Mouse (Mus musculus): ENCODE measurements around the gene Rac2. TPM values are rescaled to one million over a fixed set of nuclear protein-coding genes. Genes with fewer than 3 reads are reported as not detected.

The Rac2 gene
- polyA plus RNA-seq, 1 experiment from 2014 or later, result 6.7 TPM

DNA sequence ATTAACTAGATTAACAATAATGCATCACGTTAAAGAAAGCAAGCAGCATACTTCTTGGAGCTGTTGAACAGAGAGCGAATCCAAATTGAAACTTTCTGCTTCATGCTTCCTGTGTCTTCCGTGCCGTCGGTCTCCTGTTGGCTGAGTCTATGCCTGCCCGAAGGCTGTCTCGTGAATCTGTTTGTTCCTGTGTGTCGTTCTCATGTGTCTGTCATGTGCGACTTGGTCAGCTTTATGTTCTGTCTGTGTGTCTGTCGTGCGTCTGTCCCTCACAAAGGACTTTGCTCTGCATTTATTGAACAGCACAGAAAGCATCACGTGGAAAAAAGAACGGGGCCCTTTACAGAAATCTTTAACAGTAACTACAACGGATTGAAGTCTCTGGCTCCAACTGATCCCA lies 59.6 kb downstream of the Rac2 start:
- Histone ChIP-seq H3K4me3 (replicated peaks) (no peak overlapping the region), H3K4me2 (no peak overlapping the region), H3K27me3 (replicated peaks) (no peaks in the 10 kb centered on the region), H3K4me1 (peaks cover 11% of the 10 kb centered on the region), H3K9me3 (replicated peaks) (no peaks in the 10 kb centered on the region), H3K36me3 (no peaks in the 10 kb centered on the region), H3K9ac (replicated peaks) (no peak overlapping the region), H3K27ac (replicated peaks) (no peak overlapping the region)
- WGBS, result 89% methylated on average over 14 of the region's 14 CpGs
- no peak for ATAC-seq (ENCODE audit: low FRiP score)

DNA sequence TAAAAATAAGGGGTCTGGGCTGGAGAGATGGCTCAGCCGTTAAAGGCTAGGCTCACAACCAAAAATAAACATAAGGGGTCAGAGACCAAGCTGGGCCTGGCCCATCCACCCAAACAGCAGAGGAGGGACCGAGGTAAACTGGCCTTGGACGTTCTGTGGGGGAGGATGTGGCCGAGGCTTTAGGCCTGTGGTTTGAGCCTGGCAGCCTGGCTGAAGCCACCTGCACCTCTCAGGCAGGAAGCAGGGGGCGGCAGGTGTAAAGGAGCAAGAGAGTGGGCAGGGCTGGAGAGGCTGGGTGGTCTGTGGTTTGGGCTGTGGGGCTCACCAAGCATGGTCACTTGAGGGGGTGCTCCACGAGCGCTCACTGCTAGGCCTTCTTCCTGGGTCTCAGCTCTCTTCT lies 60.6 kb downstream of the Rac2 start:
- no peak overlapping the region for H3K9ac ChIP-seq (replicated peaks)
- no peaks in the 10 kb centered on the region for H3K36me3 ChIP-seq
- H3K27ac ChIP-seq (replicated peaks), result no peak overlapping the region
- H3K27me3 ChIP-seq (replicated peaks), result no peaks in the 10 kb centered on the region
- 90% methylated on average over 7 of the region's 7 CpGs for WGBS
- no peak overlapping the region for H3K4me2 ChIP-seq
- H3K4me1 ChIP-seq, result peaks cover 11% of the 10 kb centered on the region
- ATAC-seq (ENCODE audit: low FRiP score), result no peak
- no peaks in the 10 kb centered on the region for H3K9me3 ChIP-seq (replicated peaks)
- no peak overlapping the region for H3K4me3 ChIP-seq (replicated peaks)

DNA sequence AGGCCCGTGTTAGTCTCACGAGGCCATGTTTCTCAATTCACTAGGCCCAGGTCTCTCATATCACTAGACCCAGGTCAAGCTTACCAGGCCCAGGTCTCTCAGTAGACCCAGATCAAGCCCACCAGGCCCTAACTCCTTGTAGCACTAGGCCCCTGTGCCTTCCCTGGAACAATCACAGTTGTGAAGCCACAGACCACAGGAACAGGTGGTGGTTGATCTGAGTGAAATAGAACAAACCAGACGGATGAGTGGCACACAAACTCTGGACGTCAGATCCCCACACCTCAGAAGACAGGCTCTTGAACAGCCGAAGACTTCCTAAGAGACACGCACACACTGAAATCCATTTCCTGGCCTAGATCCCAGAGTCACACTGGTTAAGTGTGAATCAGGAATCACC lies 61.8 kb downstream of the Rac2 start:
- WGBS, result 92% methylated on average over 6 of the region's 6 CpGs
- H3K4me3 ChIP-seq (replicated peaks), result no peak overlapping the region
- H3K27me3 ChIP-seq (replicated peaks), result no peaks in the 10 kb centered on the region
- no peak overlapping the region for H3K9ac ChIP-seq (replicated peaks)
- H3K9me3 ChIP-seq (replicated peaks), result no peaks in the 10 kb centered on the region
- no peak for ATAC-seq (ENCODE audit: low FRiP score)
- no peak overlapping the region for H3K4me2 ChIP-seq
- H3K36me3 ChIP-seq, result no peaks in the 10 kb centered on the region
- H3K27ac ChIP-seq (replicated peaks), result no peak overlapping the region
- peaks cover 11% of the 10 kb centered on the region for H3K4me1 ChIP-seq

DNA sequence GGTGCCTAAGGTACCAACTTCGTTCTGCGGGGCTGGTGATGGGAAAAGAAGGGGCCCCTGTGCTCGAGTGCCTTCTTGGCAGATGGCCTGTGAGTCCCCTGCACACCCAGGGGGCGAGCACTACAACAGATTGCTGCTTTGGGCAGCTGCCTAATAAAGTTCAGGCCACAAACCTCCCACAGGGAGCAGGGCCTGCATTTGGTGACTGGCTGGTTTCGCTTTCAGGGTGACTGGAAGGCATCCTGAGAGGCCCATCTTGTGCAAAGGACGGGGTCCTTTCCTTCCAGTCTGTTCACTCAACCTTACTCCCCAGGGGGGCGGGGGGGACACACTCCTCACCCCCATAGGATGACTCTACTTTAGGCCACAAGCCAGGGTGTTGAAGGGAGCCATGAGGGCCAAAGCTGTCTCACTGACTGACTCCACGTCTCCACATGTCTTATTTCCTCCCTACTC lies 62.4 kb downstream of the Rac2 start:
- 48% methylated on average over 8 of the region's 8 CpGs for WGBS

DNA sequence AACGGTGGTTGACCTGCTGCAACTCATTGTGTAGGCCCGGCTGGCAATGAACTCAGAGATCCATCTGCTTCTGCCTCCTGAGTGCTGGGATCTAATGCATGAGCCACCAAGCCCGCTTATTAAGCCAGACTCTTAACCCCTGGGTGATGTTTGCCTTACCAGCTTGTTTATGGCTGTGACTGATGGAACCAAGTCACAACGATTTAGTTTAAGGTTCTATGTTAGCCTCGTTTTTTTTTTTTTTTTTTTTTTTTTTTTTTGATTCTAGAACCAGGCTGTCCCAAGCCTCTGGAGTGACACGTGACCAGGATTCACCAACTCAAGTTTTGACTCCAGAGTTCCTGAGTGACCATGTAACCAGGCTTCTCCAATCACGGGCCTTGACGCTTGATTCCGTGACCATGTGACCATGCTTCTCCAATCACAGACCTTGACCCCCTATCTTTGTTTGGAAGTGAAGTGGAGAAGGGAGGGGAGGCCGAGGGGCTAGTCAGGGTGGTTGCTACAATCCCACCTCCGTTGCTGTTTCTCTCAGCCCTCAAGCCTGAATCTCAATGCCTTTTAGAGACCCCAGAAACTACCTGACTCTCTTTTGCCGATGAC lies 63.2 kb downstream of the Rac2 start:
- 43% methylated on average over 12 of the region's 12 CpGs for WGBS
- Histone ChIP-seq H3K9me3 (replicated peaks) (no peaks in the 10 kb centered on the region), H3K27ac (replicated peaks) (no peak overlapping the region), H3K4me1 (peaks cover 8% of the 10 kb centered on the region), H3K36me3 (no peaks in the 10 kb centered on the region), H3K9ac (replicated peaks) (no peak overlapping the region), H3K4me3 (replicated peaks) (no peak overlapping the region), H3K27me3 (replicated peaks) (no peaks in the 10 kb centered on the region), H3K4me2 (peak overlapping the region; percentile 16; the same call in 1 of the 2 replicates)
- ATAC-seq (ENCODE audit: low FRiP score), result peak; percentile 63; the same call in 1 of the 2 replicates

More for the DNA sequence above, 62.4 kb downstream of the Rac2 start:
- Histone ChIP-seq H3K9ac (replicated peaks) (no peak overlapping the region), H3K9me3 (replicated peaks) (no peaks in the 10 kb centered on the region), H3K27ac (replicated peaks) (no peak overlapping the region), H3K4me3 (replicated peaks) (no peak overlapping the region), H3K4me2 (peak overlapping the region; percentile 16; the same call in 1 of the 2 replicates), H3K4me1 (peaks cover 11% of the 10 kb centered on the region), H3K36me3 (no peaks in the 10 kb centered on the region), H3K27me3 (replicated peaks) (no peaks in the 10 kb centered on the region)
- ATAC-seq (ENCODE audit: low FRiP score), result no peak

Other genes starting within 250 kb of the Rac2 start
- gene Csf2rb, start 247.0 kb downstream of the Rac2 start, polyA plus RNA-seq (2015; fragmentation: Nextera tagmentation; extraction: Ambion mirVana), result 0.92 and 1.3 TPM in 2 replicates
- not detected in 2 replicates for gene Tex33, start 176.9 kb downstream of the Rac2 start, polyA plus RNA-seq (2015; fragmentation: Nextera tagmentation; extraction: Ambion mirVana)
- gene Tst, start 166.9 kb downstream of the Rac2 start, polyA plus RNA-seq (2015; fragmentation: Nextera tagmentation; extraction: Ambion mirVana), result 16.9 and 37.0 TPM in 2 replicates
- 3.2 and 3.8 TPM in 2 replicates for gene Mpst, start 166.4 kb downstream of the Rac2 start, polyA plus RNA-seq (2015; fragmentation: Nextera tagmentation; extraction: Ambion mirVana)
- gene Kctd17, start 144.2 kb downstream of the Rac2 start, polyA plus RNA-seq (2015; fragmentation: Nextera tagmentation; extraction: Ambion mirVana), result 141 and 158 TPM in 2 replicates
- 0.05 and 0.69 TPM in 2 replicates for gene Tmprss6, start 104.1 kb downstream of the Rac2 start, polyA plus RNA-seq (2015; fragmentation: Nextera tagmentation; extraction: Ambion mirVana)
- gene Il2rb, start 77.5 kb downstream of the Rac2 start, polyA plus RNA-seq (2015; fragmentation: Nextera tagmentation; extraction: Ambion mirVana), result 0.12 and 2.8 TPM in 2 replicates
- 7.7 and 12.9 TPM in 2 replicates for gene C1qtnf6, start 41.4 kb downstream of the Rac2 start, polyA plus RNA-seq (2015; fragmentation: Nextera tagmentation; extraction: Ambion mirVana)
- 0.50 and 0.57 TPM in 2 replicates for gene Sstr3, start 28.1 kb downstream of the Rac2 start, polyA plus RNA-seq (2015; fragmentation: Nextera tagmentation; extraction: Ambion mirVana)
- 7.3 and 13.2 TPM in 2 replicates for gene Cyth4, start 24.3 kb upstream of the Rac2 start, polyA plus RNA-seq (2015; fragmentation: Nextera tagmentation; extraction: Ambion mirVana)
- gene Elfn2, start 146.0 kb upstream of the Rac2 start, polyA plus RNA-seq (2015; fragmentation: Nextera tagmentation; extraction: Ambion mirVana), result 9.8 and 10.6 TPM in 2 replicates
- 14.5 and 22.6 TPM in 2 replicates for gene Mfng, start 200.7 kb upstream of the Rac2 start, polyA plus RNA-seq (2015; fragmentation: Nextera tagmentation; extraction: Ambion mirVana)
- gene Card10, start 230.3 kb upstream of the Rac2 start, polyA plus RNA-seq (2015; fragmentation: Nextera tagmentation; extraction: Ambion mirVana), result 1.9 and 3.7 TPM in 2 replicates